Mouse (Mus musculus) heart, embryonic 16.5 days (tissue): Measurements from ENCODE around the gene Scd4. TPM values are rescaled to one million over a fixed set of nuclear protein-coding genes. Genes with fewer than 3 reads are reported as not detected.

ENCODE experiments used
- ATAC-seq: fragments of 200-750 bp; cut with Nextera tagmentation; replicated peaks from 2 replicates; pipeline ENCODE4 v1.8.0; 2017; ENCODE audit warnings: moderate number of reproducible peaks; ENCODE audit not compliant: insufficient read depth, low FRiP score; ENCODE audit errors: extremely low read depth
- H3K27ac ChIP-seq: fragments of 300-500 bp; sonication (generic); 2 replicates; pipeline ENCODE4 v1.5.1; 2014; ENCODE audit warnings: mild to moderate bottlenecking, low read length, control low read depth, moderate library complexity
- H3K27me3 ChIP-seq: fragments of 300-500 bp; sonication (generic); 2 replicates; pipeline ENCODE4 v1.6.1; 2014; ENCODE audit warnings: low read length, mixed read lengths; ENCODE audit not compliant: control insufficient read depth, insufficient read depth
- H3K36me3 ChIP-seq: fragments of 300-500 bp; sonication (generic); 2 replicates; pipeline ENCODE4 v1.6.1; 2014; ENCODE audit not compliant: control insufficient read depth, insufficient read depth
- H3K4me1 ChIP-seq: fragments of 300-500 bp; sonication (generic); 2 replicates; pipeline ENCODE4 v1.6.1; 2014; ENCODE audit warnings: low read length, mixed read lengths; ENCODE audit not compliant: control insufficient read depth, insufficient read depth
- H3K4me2 ChIP-seq: fragments of 300-500 bp; sonication (generic); 2 replicates; pipeline ENCODE4 v1.6.1; 2014; ENCODE audit warnings: low read depth, mild to moderate bottlenecking, control low read depth, low read length
- H3K4me3 ChIP-seq: fragments of 300-500 bp; sonication (generic); 2 replicates; pipeline ENCODE4 v1.5.1; 2014; ENCODE audit warnings: mild to moderate bottlenecking, control low read depth, low read length
- H3K9ac ChIP-seq: fragments of 300-500 bp; sonication (generic); 2 replicates; pipeline ENCODE4 v1.6.1; 2014; ENCODE audit warnings: low read length, control low read depth
- H3K9me3 ChIP-seq: fragments of 300-500 bp; sonication (generic); replicated peaks from 2 replicates; pipeline ENCODE4 v1.6.1; 2016; ENCODE audit warnings: low read length; ENCODE audit not compliant: control insufficient read depth
- WGBS: fragments of 180-500 bp; shearing (Covaris S2); extraction: QIAGEN DNeasy Blood & Tissue Kit; methylation state at CpG from one replicate; pipeline ENCODE4 v1.1.7; 2014; 5-methylcytosine and 5-hydroxymethylcytosine counted together
- polyA plus RNA-seq: library from polyadenylated mRNA; unstranded; fragments of >200 nt; fragmentation: Nextera tagmentation; extraction: Ambion mirVana; gene quantifications from 2 replicates; pipeline ENCODE4 v1.2.1, GENCODE M21; 2015

Scd4 gene
- polyA plus RNA-seq: 4.4 and 4.8 TPM in 2 replicates

- peak within 1 kb of the TSS; percentile 49 for H3K4me2 ChIP-seq
- no peak within 1 kb of the TSS; the same call in 1 of the 2 replicates for H3K4me3 ChIP-seq
- 47% methylated on average over 10 of the region's 10 CpGs for WGBS
- no peaks in the 10 kb centered on the region for H3K9me3 ChIP-seq
- H3K27ac ChIP-seq: peak within 1 kb of the TSS; percentile 90
- ATAC-seq: peak; percentile 80
- no peaks in the 10 kb centered on the region for H3K27me3 ChIP-seq
- H3K4me1 ChIP-seq: peaks cover 32% of the 10 kb centered on the region
- no peaks in the 10 kb centered on the region for H3K36me3 ChIP-seq
- H3K9ac ChIP-seq: 0 out of 2 replicates have a peak within 1 kb of the TSS, but pooled peaks have one; percentile 32
Observed at GRCm38 (mm10) chr19:44332833-44333623, at the start of gene Scd4. Gene Scd4 (plus strand): TSS chr19:44333092.

- H3K4me2 ChIP-seq: peak overlapping the region; percentile 92
- WGBS: 39% methylated on average over 15 of the region's 15 CpGs
- H3K27ac ChIP-seq: peak overlapping the region; percentile 98
- H3K27me3 ChIP-seq: no peaks in the 10 kb centered on the region
- H3K9ac ChIP-seq: peak overlapping the region; percentile 68
- peak overlapping the region; percentile 58 for H3K4me3 ChIP-seq
- peaks cover 49% of the 10 kb centered on the region for H3K4me1 ChIP-seq
- H3K36me3 ChIP-seq: no peaks in the 10 kb centered on the region
- ATAC-seq: no peak
- no peaks in the 10 kb centered on the region for H3K9me3 ChIP-seq
Observed at GRCm38 (mm10) chr19:44283157-44284024, 49.5 kb upstream of the Scd4 start.

DNA sequence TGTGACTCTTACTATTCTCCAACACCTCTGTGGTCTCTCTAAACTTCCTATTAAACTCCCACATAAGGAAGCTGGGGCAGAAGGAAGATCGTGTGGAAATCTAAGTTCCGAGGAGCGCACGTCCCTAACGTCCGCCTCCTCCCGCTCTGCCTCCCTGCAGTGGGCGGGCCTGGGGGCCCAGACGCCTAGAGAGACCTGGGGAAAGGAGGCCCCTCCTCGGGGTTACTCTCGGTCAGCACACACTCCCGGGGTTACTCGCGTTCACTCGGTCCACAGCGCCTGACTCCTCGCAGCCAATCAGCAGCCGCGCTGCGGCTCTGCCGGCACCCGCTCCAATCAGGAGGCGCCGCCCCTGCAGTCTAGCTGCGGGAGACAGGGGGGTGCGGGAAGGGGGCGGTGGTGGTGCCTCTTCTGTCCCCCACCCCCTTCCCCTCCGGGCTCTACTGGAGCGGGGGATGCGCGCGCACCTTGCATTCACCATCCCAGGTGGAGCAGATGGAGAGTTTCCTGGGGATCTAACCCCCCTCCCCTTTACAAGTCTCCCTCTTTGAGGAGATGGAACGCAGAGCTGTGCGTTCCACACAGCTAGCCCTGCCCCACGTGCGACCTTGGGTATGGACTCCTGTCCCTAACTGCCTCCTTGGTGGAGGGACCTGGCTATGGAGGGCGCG, 48.7 kb upstream of the Scd4 start:
- Histone ChIP-seq H3K9ac (peak overlapping the region; percentile 82), H3K27ac (peak overlapping the region; percentile 98), H3K27me3 (no peaks in the 10 kb centered on the region), H3K4me3 (peak overlapping the region; percentile 58), H3K4me1 (peaks cover 49% of the 10 kb centered on the region), H3K36me3 (no peaks in the 10 kb centered on the region), H3K4me2 (peak overlapping the region; percentile 92), H3K9me3 (no peaks in the 10 kb centered on the region)
- under 1% methylated on average over 37 of the region's 38 CpGs for WGBS
- peak; percentile 98 for ATAC-seq

GRCm38 (mm10) chr19:44284723-44285122, 48.2 kb upstream of the Scd4 start:
- H3K27me3 ChIP-seq: no peaks in the 10 kb centered on the region
- peak overlapping the region; percentile 98 for H3K27ac ChIP-seq
- peaks cover 49% of the 10 kb centered on the region for H3K4me1 ChIP-seq
- H3K9ac ChIP-seq: peak overlapping the region; percentile 82
- ATAC-seq: peak; percentile 10; the same call in 1 of the 2 replicates
- peak overlapping the region; percentile 92 for H3K4me2 ChIP-seq
- H3K4me3 ChIP-seq: peak overlapping the region; percentile 58
- H3K9me3 ChIP-seq: no peaks in the 10 kb centered on the region
- 2% methylated on average over 11 of the region's 11 CpGs for WGBS
- no peaks in the 10 kb centered on the region for H3K36me3 ChIP-seq

DNA sequence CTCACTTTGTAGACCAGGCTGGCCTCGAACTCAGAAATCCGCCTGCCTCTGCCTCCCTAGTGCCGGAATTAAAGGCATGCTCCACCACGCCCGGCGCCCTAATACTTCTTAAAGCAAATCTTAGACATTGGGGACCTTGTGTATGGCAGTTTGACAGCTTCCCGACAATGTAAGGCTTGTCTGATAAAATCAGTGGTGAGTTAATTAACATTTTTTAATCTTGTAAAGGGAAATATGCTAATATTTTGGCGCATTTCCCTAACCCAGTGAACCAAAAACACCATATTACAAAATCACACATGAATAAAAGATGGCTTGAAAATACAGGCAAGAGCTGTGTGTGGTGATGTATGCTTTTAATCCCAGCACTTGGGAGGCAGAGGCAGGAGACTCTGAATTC, 47.3 kb upstream of the Scd4 start:
- no peak overlapping the region for H3K4me3 ChIP-seq
- H3K4me2 ChIP-seq: no peak overlapping the region
- WGBS: 93% methylated on average over 8 of the region's 8 CpGs
- H3K9me3 ChIP-seq: no peaks in the 10 kb centered on the region
- H3K27me3 ChIP-seq: no peaks in the 10 kb centered on the region
- H3K27ac ChIP-seq: no peak overlapping the region
- H3K36me3 ChIP-seq: no peaks in the 10 kb centered on the region
- H3K4me1 ChIP-seq: peaks cover 51% of the 10 kb centered on the region
- no peak for ATAC-seq
- H3K9ac ChIP-seq: no peak overlapping the region

GRCm38 (mm10) chr19:44286109-44286508, 46.8 kb upstream of the Scd4 start:
- Histone ChIP-seq H3K27ac (no peak overlapping the region), H3K27me3 (no peaks in the 10 kb centered on the region), H3K4me3 (no peak overlapping the region), H3K36me3 (no peaks in the 10 kb centered on the region), H3K9me3 (no peaks in the 10 kb centered on the region), H3K4me2 (no peak overlapping the region), H3K4me1 (peaks cover 45% of the 10 kb centered on the region), H3K9ac (no peak overlapping the region)
- WGBS: 46% methylated on average over 2 of the region's 2 CpGs
- ATAC-seq: no peak

- Histone ChIP-seq H3K4me2 (no peak overlapping the region; the same call in 1 of the 2 replicates), H3K36me3 (no peaks in the 10 kb centered on the region), H3K27me3 (no peaks in the 10 kb centered on the region), H3K9me3 (no peaks in the 10 kb centered on the region), H3K9ac (0 out of 2 replicates have a peak overlapping the region, but pooled peaks have one; percentile 26), H3K4me3 (no peak overlapping the region), H3K27ac (peak overlapping the region; percentile 34; the same call in 1 of the 2 replicates), H3K4me1 (peaks cover 44% of the 10 kb centered on the region)
- no peak for ATAC-seq
- WGBS: 38% methylated on average over 10 of the region's 11 CpGs
Observed at GRCm38 (mm10) chr19:44287415-44288110, 45.3 kb upstream of the Scd4 start.

DNA sequence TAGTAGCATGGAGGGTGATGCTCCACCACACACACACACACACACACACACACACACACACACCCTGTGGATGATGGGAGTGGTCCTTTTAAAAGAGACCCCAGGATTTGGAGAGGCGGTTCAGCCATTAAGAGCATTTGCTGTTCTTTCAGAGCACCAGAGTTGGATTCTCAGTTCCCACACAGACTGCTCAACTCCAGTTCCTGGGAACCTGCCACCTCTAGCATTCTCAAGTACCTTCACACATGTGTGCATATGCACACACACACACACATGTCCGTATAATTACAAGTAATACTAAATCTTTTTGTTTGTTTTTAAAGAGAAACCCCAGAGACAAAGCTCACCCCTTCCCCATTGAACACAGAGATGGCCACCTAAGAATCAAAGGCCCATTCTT, 40.8 kb upstream of the Scd4 start:
- Histone ChIP-seq H3K27ac (peak overlapping the region; percentile 98), H3K9ac (no peak overlapping the region), H3K4me3 (no peak overlapping the region), H3K4me2 (no peak overlapping the region), H3K36me3 (peaks cover 11% of the 10 kb centered on the region), H3K9me3 (no peaks in the 10 kb centered on the region), H3K27me3 (no peaks in the 10 kb centered on the region), H3K4me1 (peaks cover 44% of the 10 kb centered on the region)
- no peak for ATAC-seq
- whole genome bisulfite sequencing: 89% methylated on average over 2 of the region's 2 CpGs
